Mouse (Mus musculus): ENCODE measurements around the gene Dio1. TPM values are rescaled to one million over a fixed set of nuclear protein-coding genes. Genes with fewer than 3 reads are reported as not detected.

Gene Dio1
- polyA plus RNA-seq, 1 experiment from 2014 or later, result not detected

- ATAC-seq, result no peak
- no peak overlapping the region for H3K27ac ChIP-seq (ENCODE audit: low read length)
- no peak overlapping the region for H3K9ac ChIP-seq (replicated peaks; ENCODE audit: low read depth, low read length)
- H3K27me3 ChIP-seq (replicated peaks; ENCODE audit: control insufficient read depth, insufficient read depth, low read length), result no peaks in the 10 kb centered on the region
- no peak overlapping the region for H3K4me3 ChIP-seq (replicated peaks; ENCODE audit: low read length)
- H3K4me2 ChIP-seq (ENCODE audit: low read length), result no peak overlapping the region
- 59% methylated on average over 6 of the region's 6 CpGs for WGBS
- H3K36me3 ChIP-seq (ENCODE audit: control insufficient read depth, insufficient read depth), result peaks cover 15% of the 10 kb centered on the region
- no peaks in the 10 kb centered on the region for H3K9me3 ChIP-seq (ENCODE audit: control insufficient read depth, low read length)
- no peaks in the 10 kb centered on the region for H3K4me1 ChIP-seq (replicated peaks; ENCODE audit: control insufficient read depth, insufficient read depth, low read length)
Measured at GRCm38 (mm10) chr4:107243365-107244333, 63.3 kb downstream of the Dio1 start.

Other genes starting within 250 kb of the Dio1 start
- gene Mrpl37, start 240.3 kb downstream of the Dio1 start, polyA plus RNA-seq (2015; fragmentation: Nextera tagmentation; extraction: Ambion mirVana), result 74.3 and 90.5 TPM in 2 replicates
- 3.3 and 4.0 TPM in 2 replicates for gene Cyb5rl, start 240.2 kb downstream of the Dio1 start, polyA plus RNA-seq (2015; fragmentation: Nextera tagmentation; extraction: Ambion mirVana)
- not detected in 2 replicates for gene Cdcp2, start 210.3 kb downstream of the Dio1 start, polyA plus RNA-seq (2015; fragmentation: Nextera tagmentation; extraction: Ambion mirVana)
- gene Tmem59, start 128.8 kb downstream of the Dio1 start, polyA plus RNA-seq (2015; fragmentation: Nextera tagmentation; extraction: Ambion mirVana), result 375 and 431 TPM in 2 replicates
- gene Tceanc2, start 128.1 kb downstream of the Dio1 start, polyA plus RNA-seq (2015; fragmentation: Nextera tagmentation; extraction: Ambion mirVana), result 21.1 TPM in 2 replicates
- gene Ldlrad1, start 98.0 kb downstream of the Dio1 start, polyA plus RNA-seq (2015; fragmentation: Nextera tagmentation; extraction: Ambion mirVana), result not detected in 2 replicates
- gene Lrrc42, start 53.6 kb downstream of the Dio1 start, polyA plus RNA-seq (2015; fragmentation: Nextera tagmentation; extraction: Ambion mirVana), result 58.6 and 59.9 TPM in 2 replicates
- gene Hspb11, start 53.6 kb downstream of the Dio1 start, polyA plus RNA-seq (2015; fragmentation: Nextera tagmentation; extraction: Ambion mirVana), result 34.6 and 43.1 TPM in 2 replicates
- 52.0 and 55.4 TPM in 2 replicates for gene Yipf1, start 7.2 kb upstream of the Dio1 start, polyA plus RNA-seq (2015; fragmentation: Nextera tagmentation; extraction: Ambion mirVana)
- gene Ndc1, start 60.6 kb upstream of the Dio1 start, polyA plus RNA-seq (2015; fragmentation: Nextera tagmentation; extraction: Ambion mirVana), result 19.9 and 21.9 TPM in 2 replicates
- gene Glis1, start 127.4 kb upstream of the Dio1 start, polyA plus RNA-seq (2015; fragmentation: Nextera tagmentation; extraction: Ambion mirVana), result 1.1 TPM in 2 replicates